Mouse (Mus musculus) c-Kit-negative CD71-positive TER-119-positive erythroid progenitor cells, embryonic 14.5 days (primary cell): ENCODE data around the gene Rab25.
"Not testable (repeated sequence)": the region's sequence is repeated elsewhere in the genome, so short reads cannot be mapped to it uniquely, and the experiment has no call there.

Source experiments
- DNase-seq: peaks from one replicate; pipeline ENCODE4 v3.0.0-alpha.2; 2013; ENCODE audit warnings: low read depth, low spot score

The Rab25 gene

GRCm38 (mm10) chr3:88548180-88548917 is at the start of gene Rab25:
Rab25 (minus strand) TSS chr3:88548300.
- DNase-seq = no peak

- DNase-seq = not testable (repeated sequence)
These were observed 48.4 kb upstream of the Rab25 start for GRCm38 (mm10) chr3:88596547-88596946.

GRCm38 (mm10) chr3:88593893-88594580 is 45.9 kb upstream of the Rab25 start:
- DNase-seq = no peak

- DNase-seq = no peak
These were observed 45.0 kb upstream of the Rab25 start for GRCm38 (mm10) chr3:88592942-88593576.

GRCm38 (mm10) chr3:88591950-88592731 is 44.0 kb upstream of the Rab25 start:
- peak; percentile 39 for DNase-seq

- DNase-seq = no peak
These were observed 42.9 kb upstream of the Rab25 start for GRCm38 (mm10) chr3:88591044-88591443.

- DNase-seq = no peak
These were observed 42.1 kb upstream of the Rab25 start for GRCm38 (mm10) chr3:88590246-88590645.

GRCm38 (mm10) chr3:88586640-88587039 is 38.5 kb upstream of the Rab25 start:
- DNase-seq = no peak

GRCm38 (mm10) chr3:88585769-88586168 is 37.7 kb upstream of the Rab25 start:
- no peak for DNase-seq

- peak; percentile 65 for DNase-seq
These were observed 31.5 kb upstream of the Rab25 start for GRCm38 (mm10) chr3:88579454-88580117.

- no peak for DNase-seq
These were observed 30.7 kb upstream of the Rab25 start for GRCm38 (mm10) chr3:88578498-88579424.

GRCm38 (mm10) chr3:88577846-88578245 is 29.7 kb upstream of the Rab25 start:
- DNase-seq = not testable (repeated sequence)

GRCm38 (mm10) chr3:88575540-88575939 is 27.4 kb upstream of the Rab25 start, which contains the start of gene Ssr2:
Ssr2 (plus strand) TSS chr3:88575876.
- no peak for DNase-seq

- DNase-seq = no peak
These were observed 25.7 kb upstream of the Rab25 start for GRCm38 (mm10) chr3:88573810-88574209.

GRCm38 (mm10) chr3:88572835-88573234 is 24.7 kb upstream of the Rab25 start:
- DNase-seq = no peak

GRCm38 (mm10) chr3:88571856-88572255 is 23.8 kb upstream of the Rab25 start:
- no peak for DNase-seq

- no peak for DNase-seq
These were observed 22.2 kb upstream of the Rab25 start for GRCm38 (mm10) chr3:88570341-88570740.

GRCm38 (mm10) chr3:88569694-88570093 is 21.6 kb upstream of the Rab25 start:
- no peak for DNase-seq

- no peak for DNase-seq
These were observed 21.0 kb upstream of the Rab25 start for GRCm38 (mm10) chr3:88569093-88569492.

- DNase-seq = no peak
These were observed 20.5 kb upstream of the Rab25 start for GRCm38 (mm10) chr3:88568615-88569014.
